Mouse (Mus musculus) myocyte (in vitro differentiated cells): ENCODE data around the gene Dctpp1.

Experiments
- CEBPB ChIP-seq: IDR thresholded peaks from 2 replicates; pipeline ENCODE4 v1.6.1; 2011; ENCODE audit warnings: mild to moderate bottlenecking, moderate library complexity; ENCODE audit not compliant: poor library complexity, insufficient read depth, severe bottlenecking
- E2F4 ChIP-seq: IDR thresholded peaks from one replicate; pipeline ENCODE4 v1.6.1; 2011; ENCODE audit warnings: mild to moderate bottlenecking, control low read depth, moderate library complexity; ENCODE audit not compliant: insufficient read depth
- MAX ChIP-seq: IDR thresholded peaks from one replicate; pipeline ENCODE4 v1.6.1; 2011; ENCODE audit warnings: low read depth, mild to moderate bottlenecking, control low read depth
- MYOD1 ChIP-seq, 3 experiments: IDR thresholded peaks; one replicate each; pipeline ENCODE4 v1.6.1; 2011; ENCODE audit warnings: control low read depth in 2 of 3, low read depth in 2 of 3, mild to moderate bottlenecking in 2 of 3, moderate library complexity in 1 of 3; ENCODE audit not compliant: insufficient read length in 2 of 3, control insufficient read depth in 1 of 3
- MYOG ChIP-seq, 3 experiments: IDR thresholded peaks; one replicate each; pipeline ENCODE4 v1.6.1; 2011; ENCODE audit warnings: control low read depth in 2 of 3, low read depth in 2 of 3, mild to moderate bottlenecking in 2 of 3; ENCODE audit not compliant: insufficient read length in 2 of 3, control insufficient read depth in 1 of 3, insufficient read depth in 1 of 3
- POLR2A ChIP-seq: IDR thresholded peaks from one replicate; pipeline ENCODE4 v1.6.1; 2011; ENCODE audit warnings: low read depth, mild to moderate bottlenecking, control low read depth, moderate library complexity; ENCODE audit not compliant: insufficient read length
- POLR2AphosphoS2 ChIP-seq: IDR thresholded peaks from one replicate; pipeline ENCODE4 v1.6.1; 2011; ENCODE audit warnings: low read depth, control low read depth; ENCODE audit not compliant: insufficient read length
- REST ChIP-seq: IDR thresholded peaks from one replicate; pipeline ENCODE4 v1.6.1; 2011; ENCODE audit warnings: mild to moderate bottlenecking, control low read depth, moderate library complexity; ENCODE audit not compliant: insufficient read depth, insufficient read length
- SRF ChIP-seq: IDR thresholded peaks from one replicate; pipeline ENCODE4 v1.6.1; 2011; ENCODE audit warnings: low read depth; ENCODE audit not compliant: control insufficient read depth, insufficient read length
- TCF12 ChIP-seq: IDR thresholded peaks from one replicate; pipeline ENCODE4 v1.6.1; 2011; ENCODE audit warnings: mild to moderate bottlenecking, control low read depth; ENCODE audit not compliant: poor library complexity, insufficient read depth, severe bottlenecking
- TCF3 ChIP-seq: IDR thresholded peaks from one replicate; pipeline ENCODE4 v1.6.1; 2011; ENCODE audit warnings: low read depth, control low read depth; ENCODE audit not compliant: insufficient read length
- USF1 ChIP-seq: IDR thresholded peaks from one replicate; pipeline ENCODE4 v1.6.1; 2011; ENCODE audit warnings: low read depth, mild to moderate bottlenecking, control low read depth, moderate library complexity

DNA sequence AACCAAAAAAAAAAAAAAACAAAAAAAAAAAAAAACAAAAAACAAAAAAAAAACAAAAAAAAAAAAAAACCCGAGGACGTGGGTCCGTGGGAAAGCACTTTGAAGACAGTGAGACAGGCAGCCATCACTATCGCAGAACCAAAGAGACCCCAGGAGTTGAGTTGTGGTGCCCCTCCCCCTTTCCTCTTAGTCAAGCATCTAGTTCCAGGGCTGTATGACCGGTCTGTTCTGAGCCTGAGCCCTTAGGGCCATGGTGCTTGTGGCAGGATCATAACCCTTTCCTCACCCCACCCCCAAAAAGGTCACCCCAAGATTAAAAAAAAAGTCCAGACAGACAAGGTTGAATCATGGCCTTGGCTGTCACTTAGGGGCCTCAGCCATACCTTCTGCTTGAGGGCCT is 44.2 kb downstream of the Dctpp1 start:
- TF ChIP-seq POLR2A (no peak), MYOG (IDR thresholded peaks at IDR 0.05; ENCODE audit: control insufficient read depth in 1 of 3, insufficient read depth in 1 of 3, insufficient read length in 2 of 3, low read depth in 2 of 3) (no peak), USF1 (no peak), TCF12 (no peak), E2F4 (no peak), TCF3 (no peak), POLR2AphosphoS2 (peak; percentile 15), MAX (no peak), REST (no peak), SRF (no peak), MYOD1 (IDR thresholded peaks at IDR 0.05; ENCODE audit: control insufficient read depth in 1 of 3, insufficient read length in 2 of 3, low read depth in 2 of 3) (no peak), CEBPB (no peak)
